Mouse (Mus musculus): ENCODE results near the gene Cdk13. TPM values are rescaled to one million over a fixed set of nuclear protein-coding genes. Genes with fewer than 3 reads are reported as not detected.
A peak's percentile ranks its signal among the peaks of the same experiment; 100 is the strongest.

Cdk13 gene
- total RNA-seq, 2 experiments from 2014 or later = 71.8 to 76.8 TPM

DNA sequence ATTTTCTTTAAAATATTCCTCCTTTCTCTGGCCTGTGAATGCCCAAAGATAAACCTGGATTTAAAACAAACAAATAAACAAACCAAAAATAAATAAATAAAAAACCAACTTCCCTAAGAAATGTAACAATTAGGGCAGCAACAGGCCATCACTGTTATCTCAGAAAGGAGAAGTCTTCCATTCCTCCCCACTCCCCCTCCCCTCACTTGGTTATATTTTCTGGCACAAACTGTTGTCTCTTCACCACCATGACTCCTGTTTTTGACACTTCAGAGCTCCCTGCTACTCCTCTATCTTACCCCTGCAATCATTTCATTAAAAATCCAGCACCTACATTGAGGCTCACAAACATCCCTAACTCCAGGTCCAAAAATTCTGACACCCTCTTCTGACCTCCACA is 31.8 kb downstream of the Cdk13 start:
- ATAC-seq (replicated peaks; ENCODE audit: low FRiP score, low TSS enrichment, poor library complexity, severe bottlenecking) = peak; percentile 30; the same call in 1 of the 2 replicates

DNA sequence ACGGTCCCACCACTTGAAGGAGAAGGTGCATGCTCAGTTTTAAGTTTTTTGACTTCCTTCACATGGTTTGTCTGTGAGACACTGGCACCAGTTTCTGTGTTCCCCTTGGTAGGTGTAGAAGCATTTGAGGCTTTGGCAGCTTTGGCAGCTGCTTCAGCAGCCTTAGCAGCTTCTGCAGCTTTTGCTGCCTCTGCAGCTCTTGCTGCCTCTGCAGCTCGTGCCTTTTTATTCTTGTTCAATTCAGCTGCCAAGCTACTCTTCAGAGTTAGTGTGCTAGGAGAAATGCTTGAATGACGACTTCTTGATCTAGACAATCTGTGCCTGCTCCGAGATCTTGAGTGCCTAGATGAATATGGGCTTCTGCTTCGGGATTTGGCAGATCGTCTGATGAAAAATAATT is 32.3 kb downstream of the Cdk13 start:
- no peak for ATAC-seq (replicated peaks; ENCODE audit: low FRiP score, low TSS enrichment, poor library complexity, severe bottlenecking)

DNA sequence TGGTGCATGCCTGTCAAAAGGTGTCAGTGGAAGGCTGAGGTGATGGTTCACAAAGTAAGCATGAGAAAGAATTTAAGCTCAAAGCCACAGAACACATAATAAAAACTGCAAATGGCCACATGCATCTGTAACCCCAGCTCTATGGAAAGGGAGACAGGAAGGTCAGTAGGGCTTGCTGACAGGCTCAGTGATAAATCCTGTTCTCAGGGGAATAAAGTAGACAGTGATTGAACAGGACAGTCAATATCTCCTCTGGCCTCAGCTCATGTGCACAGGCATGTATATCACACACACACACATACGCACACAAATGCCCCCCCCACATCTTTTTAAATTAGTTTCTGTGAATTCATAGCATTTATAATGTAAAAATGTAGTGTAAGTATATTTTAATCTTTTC is 42.5 kb downstream of the Cdk13 start:
- no peak for ATAC-seq (replicated peaks; ENCODE audit: low FRiP score, low TSS enrichment, poor library complexity, severe bottlenecking)

DNA sequence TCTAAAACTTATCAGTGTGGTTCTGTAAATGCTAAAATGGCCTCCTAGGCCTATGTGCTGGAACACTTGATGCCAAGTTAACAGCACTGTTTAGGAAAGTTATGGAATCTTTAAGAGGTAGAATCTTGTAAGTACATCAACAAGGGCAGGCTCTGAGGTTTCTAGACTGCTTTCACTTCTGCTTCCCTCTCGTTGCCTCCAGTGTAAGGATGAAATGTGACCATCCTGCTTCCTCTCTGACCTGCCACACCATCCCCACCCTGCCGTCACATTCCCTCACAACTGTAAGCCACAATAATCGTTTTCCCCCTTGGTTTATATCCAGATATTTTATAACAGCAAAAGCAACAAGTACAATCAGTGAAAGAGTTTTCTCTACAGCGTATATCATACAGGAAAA is 49.9 kb downstream of the Cdk13 start:
- ATAC-seq (replicated peaks; ENCODE audit: low FRiP score, low TSS enrichment, poor library complexity, severe bottlenecking) = no peak

GRCm38 (mm10) chr13:17728798-17729197 is 76.1 kb downstream of the Cdk13 start:
- ATAC-seq (replicated peaks; ENCODE audit: low FRiP score, low TSS enrichment, poor library complexity, severe bottlenecking) = no peak

- ATAC-seq (replicated peaks; ENCODE audit: low FRiP score, low TSS enrichment, poor library complexity, severe bottlenecking) = no peak
Measured at GRCm38 (mm10) chr13:17727922-17728321, 77.0 kb downstream of the Cdk13 start.

- ATAC-seq (replicated peaks; ENCODE audit: low FRiP score, low TSS enrichment, poor library complexity, severe bottlenecking) = no peak
Measured at GRCm38 (mm10) chr13:17717357-17717756, 87.5 kb downstream of the Cdk13 start.

- no peak for ATAC-seq (replicated peaks; ENCODE audit: low FRiP score, low TSS enrichment, poor library complexity, severe bottlenecking)
Measured at GRCm38 (mm10) chr13:17708784-17709311, 96.0 kb downstream of the Cdk13 start.

- no peak for ATAC-seq (replicated peaks; ENCODE audit: low FRiP score, low TSS enrichment, poor library complexity, severe bottlenecking)
Measured at GRCm38 (mm10) chr13:17705188-17705826, 99.6 kb downstream of the Cdk13 start.

- no peak for ATAC-seq (replicated peaks; ENCODE audit: low FRiP score, low TSS enrichment, poor library complexity, severe bottlenecking)
Measured at GRCm38 (mm10) chr13:17702311-17702710, 102.6 kb downstream of the Cdk13 start.

- ATAC-seq (replicated peaks; ENCODE audit: low FRiP score, low TSS enrichment, poor library complexity, severe bottlenecking) = 0 out of 2 replicates have a peak, but pooled peaks have one; percentile 40
Measured at GRCm38 (mm10) chr13:17701322-17701721, 103.6 kb downstream of the Cdk13 start.

GRCm38 (mm10) chr13:17700090-17700715 is 104.7 kb downstream of the Cdk13 start:
- ATAC-seq (replicated peaks; ENCODE audit: low FRiP score, low TSS enrichment, poor library complexity, severe bottlenecking) = no peak

DNA sequence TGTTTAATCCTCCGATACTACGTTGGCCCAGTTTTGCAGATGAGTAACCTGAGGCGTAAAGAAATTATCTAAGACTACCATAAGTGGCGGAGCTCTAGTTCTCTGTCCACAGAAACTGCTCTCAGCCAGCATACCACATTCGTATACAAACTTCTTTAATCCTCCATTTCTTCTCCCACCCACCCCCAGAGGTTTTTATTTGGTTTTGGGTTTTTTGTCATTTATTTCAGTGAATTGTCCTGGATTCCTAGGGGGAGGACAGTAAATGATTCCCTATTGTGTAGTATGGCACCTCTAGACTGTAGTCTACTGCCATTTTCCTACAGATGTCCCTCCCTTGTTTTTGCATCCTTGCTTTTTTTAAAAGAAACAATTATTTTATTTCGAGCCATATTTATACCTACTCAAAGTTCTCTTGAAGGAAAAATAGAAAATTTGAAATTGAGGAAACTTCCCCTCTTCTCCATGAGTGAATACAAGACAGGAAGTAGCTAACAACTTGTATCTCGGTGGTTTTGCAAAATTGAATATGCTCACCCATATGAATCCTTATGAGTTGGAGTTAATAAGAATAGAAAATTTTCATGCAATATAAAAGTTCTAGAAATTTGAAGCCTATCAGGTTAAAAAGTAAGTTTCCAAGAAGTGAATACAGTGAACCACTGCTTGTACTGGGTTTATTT is 108.9 kb downstream of the Cdk13 start:
- no peak for ATAC-seq (replicated peaks; ENCODE audit: low FRiP score, low TSS enrichment, poor library complexity, severe bottlenecking)

- ATAC-seq (replicated peaks; ENCODE audit: low FRiP score, low TSS enrichment, poor library complexity, severe bottlenecking) = peak; percentile 94
Measured at GRCm38 (mm10) chr13:17694911-17695699, 109.8 kb downstream of the Cdk13 start, which contains the start of the genes Mplkip and Sugct. Mplkip (plus strand) TSS chr13:17695192. Sugct (minus strand) TSS chr13:17695553.

DNA sequence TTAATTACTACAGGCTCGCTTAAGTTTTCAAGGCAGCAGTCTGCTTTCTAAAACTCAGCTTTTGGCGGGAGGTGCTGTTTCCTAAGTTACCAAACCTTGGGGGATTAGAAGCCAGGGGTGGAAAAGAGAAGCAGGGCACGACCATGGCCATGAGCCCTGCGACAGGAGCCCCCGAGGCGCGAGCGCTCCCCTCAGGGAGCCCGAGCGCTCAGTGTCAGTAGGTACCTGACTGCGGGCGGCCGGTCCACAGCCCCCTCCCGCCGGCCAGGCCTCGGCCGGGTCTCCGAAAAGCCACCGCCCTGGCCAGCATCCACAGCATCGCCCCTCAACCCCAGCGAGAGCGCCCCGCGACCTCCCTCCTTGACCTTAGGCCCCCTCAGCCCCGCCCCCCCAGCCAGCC is 110.5 kb downstream of the Cdk13 start:
- ATAC-seq (replicated peaks; ENCODE audit: low FRiP score, low TSS enrichment, poor library complexity, severe bottlenecking) = peak; percentile 41

GRCm38 (mm10) chr13:17693816-17694215 is 111.1 kb downstream of the Cdk13 start:
- no peak for ATAC-seq (replicated peaks; ENCODE audit: low FRiP score, low TSS enrichment, poor library complexity, severe bottlenecking)

DNA sequence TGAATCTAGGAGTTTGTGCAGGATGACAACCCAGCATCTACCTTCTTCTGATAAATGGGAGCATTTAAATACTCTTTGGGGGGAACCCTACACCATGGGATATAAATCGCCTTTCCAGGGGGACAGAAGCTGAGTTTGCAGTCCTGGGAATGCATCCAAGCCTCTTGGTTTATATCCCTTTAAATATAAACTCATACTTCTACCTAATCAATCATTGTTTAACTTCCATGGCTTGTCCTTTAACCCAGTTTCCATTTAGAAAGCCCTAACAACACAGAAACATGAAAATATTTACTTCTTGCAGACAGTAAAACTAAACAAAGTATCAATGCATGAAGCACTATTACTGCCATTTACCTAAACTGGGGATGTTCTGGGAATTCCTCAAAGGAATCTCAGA is 113.5 kb downstream of the Cdk13 start:
- ATAC-seq (replicated peaks; ENCODE audit: low FRiP score, low TSS enrichment, poor library complexity, severe bottlenecking) = no peak

DNA sequence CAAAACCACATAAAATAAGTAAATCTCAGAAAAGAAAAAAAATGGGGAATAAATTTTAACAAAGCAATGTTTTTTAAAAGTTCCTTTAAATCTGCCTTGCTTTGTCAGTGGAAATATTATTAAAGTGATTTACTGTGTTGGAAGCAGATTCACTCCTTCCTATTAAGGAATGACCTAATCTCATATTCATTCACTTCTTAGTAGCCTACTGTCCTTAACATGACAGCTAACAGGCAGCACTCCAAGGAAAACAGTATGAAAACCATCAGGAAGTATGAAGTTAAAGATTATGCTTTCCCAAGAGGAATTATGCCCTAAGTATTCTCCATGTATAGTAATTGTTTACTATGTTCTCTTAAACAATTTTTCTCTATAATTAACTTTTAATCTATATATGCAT is 114.2 kb downstream of the Cdk13 start:
- no peak for ATAC-seq (replicated peaks; ENCODE audit: low FRiP score, low TSS enrichment, poor library complexity, severe bottlenecking)

DNA sequence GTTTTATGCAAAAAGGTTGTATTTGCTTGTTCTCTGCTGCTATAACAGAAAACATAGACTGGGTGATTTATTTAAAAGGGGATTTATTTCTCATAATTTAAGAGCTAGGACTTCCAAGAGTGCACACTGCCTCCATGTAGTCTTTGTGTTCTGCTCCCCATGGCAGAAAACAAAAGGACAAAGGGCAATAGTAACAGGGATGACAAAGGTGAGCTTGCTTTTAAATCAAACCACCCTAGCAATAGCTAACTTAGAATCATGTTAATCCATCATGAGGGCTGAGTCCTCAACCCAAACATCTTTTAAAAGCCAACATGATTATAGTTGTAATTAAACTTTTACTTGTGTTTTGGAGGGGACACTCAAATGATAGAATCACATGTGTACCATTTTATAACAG is 115.4 kb downstream of the Cdk13 start:
- ATAC-seq (replicated peaks; ENCODE audit: low FRiP score, low TSS enrichment, poor library complexity, severe bottlenecking) = no peak

GRCm38 (mm10) chr13:17671122-17671521 is 133.8 kb downstream of the Cdk13 start:
- ATAC-seq (replicated peaks; ENCODE audit: low FRiP score, low TSS enrichment, poor library complexity, severe bottlenecking) = no peak
